Mouse (Mus musculus): ENCODE results near the gene Bpifb9b. TPM values are rescaled to one million over a fixed set of nuclear protein-coding genes. Genes with fewer than 3 reads are reported as not detected.

The Bpifb9b gene
- not detected for polyA plus RNA-seq (2014; fragmentation: Illumina TruSeq; extraction: RNeasy Lipid Tissue Mini Kit (QIAGEN cat#74804); ENCODE audit: low read depth, low replicate concordance)

GRCm38 (mm10) chr2:154306927-154307326, at the start of gene Bpifb9b:
Bpifb9b (plus strand) TSS chr2:154307227.

GRCm38 (mm10) chr2:154257554-154257953, 49.5 kb upstream of the Bpifb9b start, which contains the start of gene Bpifb9a:
Bpifb9a (plus strand) TSS chr2:154257854.

Other genes with a start within 250 kb of the Bpifb9b start
- not detected for gene Bpifa3, start 176.9 kb upstream of the Bpifb9b start, polyA plus RNA-seq (2014; fragmentation: Illumina TruSeq; extraction: RNeasy Lipid Tissue Mini Kit (QIAGEN cat#74804); ENCODE audit: low read depth, low replicate concordance)
- gene Bpifa1, start 164.3 kb upstream of the Bpifb9b start, polyA plus RNA-seq (2014; fragmentation: Illumina TruSeq; extraction: RNeasy Lipid Tissue Mini Kit (QIAGEN cat#74804); ENCODE audit: low read depth, low replicate concordance) = not detected
- not detected for gene Bpifa5, start 144.6 kb upstream of the Bpifb9b start, polyA plus RNA-seq (2014; fragmentation: Illumina TruSeq; extraction: RNeasy Lipid Tissue Mini Kit (QIAGEN cat#74804); ENCODE audit: low read depth, low replicate concordance)
- gene Bpifb1, start 116.4 kb upstream of the Bpifb9b start, polyA plus RNA-seq (2014; fragmentation: Illumina TruSeq; extraction: RNeasy Lipid Tissue Mini Kit (QIAGEN cat#74804); ENCODE audit: low read depth, low replicate concordance) = not detected
- gene Bpifb5, start 83.5 kb upstream of the Bpifb9b start, polyA plus RNA-seq (2014; fragmentation: Illumina TruSeq; extraction: RNeasy Lipid Tissue Mini Kit (QIAGEN cat#74804); ENCODE audit: low read depth, low replicate concordance) = not detected
- gene Bpifb9a, start 49.4 kb upstream of the Bpifb9b start, polyA plus RNA-seq (2014; fragmentation: Illumina TruSeq; extraction: RNeasy Lipid Tissue Mini Kit (QIAGEN cat#74804); ENCODE audit: low read depth, low replicate concordance) = not detected
- gene Cdk5rap1, start 65.8 kb downstream of the Bpifb9b start, polyA plus RNA-seq (2014; fragmentation: Illumina TruSeq; extraction: RNeasy Lipid Tissue Mini Kit (QIAGEN cat#74804); ENCODE audit: low read depth, low replicate concordance) = 13.3 TPM
- gene Snta1, start 100.9 kb downstream of the Bpifb9b start, polyA plus RNA-seq (2014; fragmentation: Illumina TruSeq; extraction: RNeasy Lipid Tissue Mini Kit (QIAGEN cat#74804); ENCODE audit: low read depth, low replicate concordance) = 0.49 TPM
- 14.6 TPM for gene Cbfa2t2, start 129.3 kb downstream of the Bpifb9b start, polyA plus RNA-seq (2014; fragmentation: Illumina TruSeq; extraction: RNeasy Lipid Tissue Mini Kit (QIAGEN cat#74804); ENCODE audit: low read depth, low replicate concordance)
- not detected for gene 1700003F12Rik, start 239.9 kb downstream of the Bpifb9b start, polyA plus RNA-seq (2014; fragmentation: Illumina TruSeq; extraction: RNeasy Lipid Tissue Mini Kit (QIAGEN cat#74804); ENCODE audit: low read depth, low replicate concordance)
- gene Actl10, start 244.5 kb downstream of the Bpifb9b start, polyA plus RNA-seq (2014; fragmentation: Illumina TruSeq; extraction: RNeasy Lipid Tissue Mini Kit (QIAGEN cat#74804); ENCODE audit: low read depth, low replicate concordance) = not detected

Measured in kidney, adult 10 weeks (tissue).